Comparison of ENCODE assay signal across 8 mouse cellular contexts in genomic region chr8:124284984-124285576, GRCm38 (mm10). TPM values are rescaled to one million over a fixed set of nuclear protein-coding genes. Genes with fewer than 3 reads are reported as not detected.
A peak's percentile ranks its signal among the peaks of the same experiment; 100 is the strongest.
DNase-seq lines count a peak whose midpoint lies in the region; ATAC-seq and TF ChIP-seq lines count a peak whose summit lies in the region.

No protein-coding gene starts in this region.

- ATAC-seq in embryonic facial prominence, embryonic 15.5 days (ENCODE audit: insufficient number of reproducible peaks, low FRiP score, low TSS enrichment, low read depth), result no peak
- 0 out of 2 replicates have a peak, but pooled peaks have one; percentile 13 for ATAC-seq in stomach, postnatal 0 days (ENCODE audit: low FRiP score, low TSS enrichment)
- ATAC-seq in megakaryocyte progenitor cell, adult 5-6 weeks (replicated peaks; ENCODE audit: poor library complexity), result no peak

- no peaks in the 10 kb centered on the region for H3K36me3 ChIP-seq in embryonic facial prominence, embryonic 15.5 days
- no peaks in the 10 kb centered on the region for H3K36me3 ChIP-seq in limb, embryonic 10.5 days
- no peaks in the 10 kb centered on the region for H3K36me3 ChIP-seq in stomach, postnatal 0 days (ENCODE audit: control insufficient read depth, insufficient read depth, low read length)

- H3K9me3 ChIP-seq in embryonic facial prominence, embryonic 15.5 days (replicated peaks), result no peaks in the 10 kb centered on the region
- H3K9me3 ChIP-seq in limb, embryonic 10.5 days (replicated peaks), result no peaks in the 10 kb centered on the region
- H3K9me3 ChIP-seq in stomach, postnatal 0 days (ENCODE audit: control insufficient read depth, low read length), result no peaks in the 10 kb centered on the region

- TF ChIP-seq CTCF in stomach, postnatal 0 days (IDR thresholded peaks at IDR 0.05; ENCODE audit: low read depth), result no peak

- peak; percentile 79 to 83 for DNase-seq in heart, postnatal 10 days
- no peak for DNase-seq in limb, embryonic 10.5 days (ENCODE audit: low spot score)
- peak; percentile 31 for DNase-seq in stomach, postnatal 0 days (ENCODE audit: low spot score)
- no peak for DNase-seq in left cerebral cortex, postnatal 25 days (ENCODE audit: low spot score in 2 of 2)
- DNase-seq in ovary, postnatal 10 days (ENCODE audit: low spot score), result no peak

- intact Hi-C loops in heart, postnatal 10 days (cut with DNase I), result loop anchor here (2.0 to 5.0 kb wide), 3 partner anchors 32 to 62 kb away; no protein-coding TSS in a partner anchor
- intact Hi-C loops in left cerebral cortex, postnatal 25 days (cut with DNase I), result no loop called here

- H3K27ac ChIP-seq in brown adipose tissue, adult 24 weeks (replicated peaks; ENCODE audit: low read depth, low read length), result peak overlapping the region; percentile 52
- H3K27ac ChIP-seq in embryonic facial prominence, embryonic 15.5 days (replicated peaks), result peak overlapping the region; percentile 63
- H3K27ac ChIP-seq in limb, embryonic 10.5 days, result peak overlapping the region; percentile 50; the same call in 1 of the 2 replicates
- H3K27ac ChIP-seq in stomach, postnatal 0 days (replicated peaks), result peak overlapping the region; percentile 53; the same call in 1 of the 2 replicates

- no peak overlapping the region for H3K9ac ChIP-seq in embryonic facial prominence, embryonic 15.5 days
- H3K9ac ChIP-seq in stomach, postnatal 0 days (ENCODE audit: low read length), result no peak overlapping the region

- H3K4me1 ChIP-seq in brown adipose tissue, adult 24 weeks (ENCODE audit: control insufficient read depth, insufficient read depth, insufficient read length, low read length), result peaks cover 51% of the 10 kb centered on the region
- H3K4me1 ChIP-seq in embryonic facial prominence, embryonic 15.5 days, result peaks cover 61% of the 10 kb centered on the region
- H3K4me1 ChIP-seq in limb, embryonic 10.5 days, result peaks cover 46% of the 10 kb centered on the region
- H3K4me1 ChIP-seq in stomach, postnatal 0 days (replicated peaks; ENCODE audit: control insufficient read depth, insufficient read depth), result peaks cover 8% of the 10 kb centered on the region; the same call in 1 of the 2 replicates

- 46% methylated on average over 9 of the region's 9 CpGs for WGBS in embryonic facial prominence, embryonic 15.5 days
- 78% methylated on average over 9 of the region's 9 CpGs for WGBS in limb, embryonic 10.5 days
- WGBS in stomach, postnatal 0 days, result 44% methylated on average over 9 of the region's 9 CpGs

- TF ChIP-seq EP300 in stomach, postnatal 0 days (optimal IDR thresholded peaks at IDR 0.05), result no peak

- H3K4me2 ChIP-seq in embryonic facial prominence, embryonic 15.5 days (replicated peaks), result no peak overlapping the region
- no peak overlapping the region for H3K4me2 ChIP-seq in stomach, postnatal 0 days (replicated peaks; ENCODE audit: low read depth)

- H3K4me3 ChIP-seq in brown adipose tissue, adult 24 weeks (ENCODE audit: insufficient read depth, low read depth, low read length), result no peak overlapping the region
- no peak overlapping the region for H3K4me3 ChIP-seq in embryonic facial prominence, embryonic 15.5 days (replicated peaks)
- H3K4me3 ChIP-seq in limb, embryonic 10.5 days, result no peak overlapping the region
- no peak overlapping the region for H3K4me3 ChIP-seq in stomach, postnatal 0 days (ENCODE audit: low read depth, low read length)

- no peaks in the 10 kb centered on the region for H3K27me3 ChIP-seq in embryonic facial prominence, embryonic 15.5 days
- H3K27me3 ChIP-seq in limb, embryonic 10.5 days (ENCODE audit: low read depth, poor library complexity, severe bottlenecking), result no peaks in the 10 kb centered on the region
- no peaks in the 10 kb centered on the region for H3K27me3 ChIP-seq in stomach, postnatal 0 days (ENCODE audit: control insufficient read depth, insufficient read depth, low read length)

RNA-seq across cellular contexts. Expression of gene Galnt2, which starts 53.9 kb away (rescaled TPM):
- 34.1 and 54.4 TPM in 2 replicates for polyA plus RNA-seq in brown adipose tissue, adult 24 weeks (2012; ENCODE audit: insufficient read depth, insufficient read length, missing spikeins)
- 40.0 and 51.5 TPM in 2 replicates for polyA plus RNA-seq in embryonic facial prominence, embryonic 15.5 days (2015; fragmentation: Nextera tagmentation; extraction: Ambion mirVana)
- 10 to 100 TPM; 45.6 to 51.4 TPM for total RNA-seq in heart, postnatal 10 days (2021)
- 35.0 and 43.7 TPM in 2 replicates for polyA plus RNA-seq in limb, embryonic 10.5 days (2016; fragmentation: Nextera tagmentation; extraction: Ambion mirVana)
- 48.6 and 48.9 TPM in 2 replicates for polyA plus RNA-seq in stomach, postnatal 0 days (2015; fragmentation: Nextera tagmentation; extraction: Ambion mirVana)
- total RNA-seq in left cerebral cortex, postnatal 25 days (2021), result 10 to 100 TPM; 41.0 to 59.6 TPM
- 50.8 and 51.2 TPM in 2 replicates for total RNA-seq in megakaryocyte progenitor cell, adult 5-6 weeks (2015)
- 20.9 and 36.1 TPM in 2 replicates for total RNA-seq in megakaryocyte progenitor cell, adult 5-6 weeks (2017)

Comparison
In these comparisons a context has a peak if more than half of its experiments do, and no peak if none do; other contexts are left out.
1. DNase-seq: peak in heart, postnatal 10 days (2 of 2) and stomach, postnatal 0 days (single experiment); none in limb, embryonic 10.5 days (single experiment), left cerebral cortex, postnatal 25 days (0 of 2) and ovary, postnatal 10 days (single experiment).
2. Peak in every context shown above with its lines, with median percentiles within 50 percentile points of each other: H3K27ac ChIP-seq.